24 mouse cellular contexts compared by ENCODE assay signal in genomic region chr11:110839316-110839715, GRCm38 (mm10).
A peak's percentile ranks its signal among the peaks of the same experiment; 100 is the strongest.
DNase-seq lines count a peak whose midpoint lies in the region; ATAC-seq lines count a peak whose summit lies in the region.
"Had no signal": no experiment of that assay in that cellular context is flagged by ENCODE, and none has a peak within 500 bp of the region (broad histone marks: within the 10 kb centered on the region; RNA-seq: fewer than 3 reads in every experiment).

No protein-coding gene starts in this region.

- no peak overlapping the region for H3K27ac ChIP-seq in midbrain, embryonic 11.5 days (ENCODE audit: low read depth, low read length)
- H3K27ac ChIP-seq: embryonic facial prominence, embryonic 15.5 days; forebrain, embryonic 10.5 days; heart, embryonic 15.5 days; hindbrain, embryonic 14.5 days; limb, embryonic 12.5 days; liver, embryonic 15.5 days; lung, embryonic 15.5 days; midbrain, embryonic 10.5 days had no signal

- no peaks in the 10 kb centered on the region for H3K9me3 ChIP-seq in midbrain, embryonic 11.5 days (ENCODE audit: control insufficient read depth, low read length)
- H3K9me3 ChIP-seq: embryonic facial prominence, embryonic 15.5 days; forebrain, embryonic 10.5 days; heart, embryonic 15.5 days; limb, embryonic 12.5 days; liver, embryonic 15.5 days; lung, embryonic 15.5 days; midbrain, embryonic 10.5 days had no signal

- no peaks in the 10 kb centered on the region for H3K36me3 ChIP-seq in midbrain, embryonic 11.5 days (ENCODE audit: control insufficient read depth, insufficient read depth, low read length)
- H3K36me3 ChIP-seq: embryonic facial prominence, embryonic 15.5 days; forebrain, embryonic 10.5 days; heart, embryonic 15.5 days; limb, embryonic 12.5 days; liver, embryonic 15.5 days; lung, embryonic 15.5 days; midbrain, embryonic 10.5 days had no signal

- H3K4me2 ChIP-seq in midbrain, embryonic 11.5 days: no peak overlapping the region
- H3K4me2 ChIP-seq: embryonic facial prominence, embryonic 15.5 days; heart, embryonic 15.5 days; hindbrain, embryonic 14.5 days; limb, embryonic 12.5 days; liver, embryonic 15.5 days; lung, embryonic 15.5 days had no signal

- no peak overlapping the region for H3K4me3 ChIP-seq in midbrain, embryonic 11.5 days (ENCODE audit: low read depth, low read length)
- H3K4me3 ChIP-seq: embryonic facial prominence, embryonic 15.5 days; forebrain, embryonic 10.5 days; heart, embryonic 15.5 days; limb, embryonic 12.5 days; liver, embryonic 15.5 days; lung, embryonic 15.5 days; midbrain, embryonic 10.5 days had no signal

- no peaks in the 10 kb centered on the region for H3K4me1 ChIP-seq in midbrain, embryonic 11.5 days (ENCODE audit: control insufficient read depth, insufficient read depth, low read length)
- H3K4me1 ChIP-seq: embryonic facial prominence, embryonic 15.5 days; forebrain, embryonic 10.5 days; heart, embryonic 15.5 days; limb, embryonic 12.5 days; lung, embryonic 15.5 days; midbrain, embryonic 10.5 days had no signal

- DNase-seq in kidney, adult 8-10 months: peak; percentile 25 to 51
- DNase-seq in kidney, postnatal 4 days: no peak
- peak; percentile 49 for DNase-seq in fat pad, adult 2 months (ENCODE audit: extremely low read depth, low read depth, low spot score)
- DNase-seq in kidney, postnatal 36 days: peak; percentile 31 to 48
- no peak for DNase-seq in yolk sac, embryonic 10.5 days (ENCODE audit: low spot score)
- no peak for DNase-seq in midbrain, embryonic 11.5 days (ENCODE audit: low spot score, missing footprints)
- DNase-seq: adrenal gland, adult 8-10 months; cerebellum, adult 11-12 months; gastrocnemius, postnatal 10 days; heart, postnatal 36 days; lung, postnatal 4 days; right cerebral cortex, postnatal 4 days; thymus, postnatal 36 days had no signal

- no peak overlapping the region for H3K9ac ChIP-seq in midbrain, embryonic 11.5 days (ENCODE audit: low read length)
- H3K9ac ChIP-seq: embryonic facial prominence, embryonic 15.5 days; heart, embryonic 15.5 days; hindbrain, embryonic 14.5 days; limb, embryonic 12.5 days; liver, embryonic 15.5 days; lung, embryonic 15.5 days had no signal

- peak; percentile 68; the same call in 1 of the 2 replicates for ATAC-seq in common myeloid progenitor, adult 5-6 weeks (replicated peaks; ENCODE audit: low read depth, poor library complexity, severe bottlenecking)
- no peak for ATAC-seq in midbrain, embryonic 11.5 days (ENCODE audit: low FRiP score)
- ATAC-seq: forebrain, embryonic 16.5 days; inflammation-experienced regulatory T-cells, adult 6 months had no signal

- 99% methylated on average over 7 of the region's 7 CpGs for WGBS in midbrain, embryonic 11.5 days

- no peaks in the 10 kb centered on the region for H3K27me3 ChIP-seq in midbrain, embryonic 11.5 days (ENCODE audit: control insufficient read depth, insufficient read depth, low read length)
- H3K27me3 ChIP-seq: embryonic facial prominence, embryonic 15.5 days; heart, embryonic 15.5 days; limb, embryonic 12.5 days; liver, embryonic 15.5 days; lung, embryonic 15.5 days had no signal

Comparison
In these comparisons a context has a peak if more than half of its experiments do, and no peak if none do; other contexts are left out.
1. DNase-seq: peak in kidney, adult 8-10 months (2 of 2), fat pad, adult 2 months (single experiment) and kidney, postnatal 36 days (2 of 2); none in kidney, postnatal 4 days (0 of 2), yolk sac, embryonic 10.5 days (single experiment) and midbrain, embryonic 11.5 days (single experiment).